Mouse (Mus musculus) MEL (cell line): ENCODE results near the gene Gsk3b. TPM values are rescaled to one million over a fixed set of nuclear protein-coding genes. Genes with fewer than 3 reads are reported as not detected.

Experiments
- DNase-seq: peaks from one replicate; pipeline ENCODE4 v3.0.0; 2011; ENCODE audit warnings: low read depth, low spot score
- H3K27ac ChIP-seq: 2 replicates; pipeline ENCODE4 v1.5.1; 2012; ENCODE audit warnings: low read depth, mild to moderate bottlenecking, control low read depth, low read length, moderate library complexity; ENCODE audit not compliant: control insufficient read depth
- H3K27me3 ChIP-seq, 2 experiments: fragments of 150-350 bp in 1 of 2; sonication (generic) in 1 of 2; 2 replicates each; pipeline ENCODE4 v1.6.1; 2012; ENCODE audit warnings: low read length in 2 of 2, mild to moderate bottlenecking in 2 of 2, improper control_type of control experiment in 1 of 2, moderate library complexity in 1 of 2; ENCODE audit not compliant: insufficient read depth in 2 of 2, control insufficient read depth in 1 of 2
- H3K36me3 ChIP-seq, 2 experiments: 2 replicates each; pipeline ENCODE4 v1.6.1; 2012 to 2014; ENCODE audit warnings: low read length in 2 of 2, improper control_type of control experiment in 1 of 2, inconsistent platforms in 1 of 2, mild to moderate bottlenecking in 1 of 2; ENCODE audit not compliant: insufficient read depth in 2 of 2, control insufficient read depth in 1 of 2
- H3K4me1 ChIP-seq, 2 experiments: fragments of 150-350 bp in 1 of 2; sonication (generic) in 1 of 2; 2 replicates each; pipeline ENCODE4 v1.6.1; 2012; ENCODE audit warnings: low read length in 2 of 2, improper control_type of control experiment in 1 of 2, mild to moderate bottlenecking in 1 of 2; ENCODE audit not compliant: insufficient read depth in 2 of 2, control insufficient read depth in 1 of 2
- H3K4me3 ChIP-seq, 2 experiments: fragments of 150-350 bp in 1 of 2; sonication (generic) in 1 of 2; 2 replicates each; pipeline ENCODE4 v1.5.1; 2012; ENCODE audit warnings: low read depth in 2 of 2, low read length in 2 of 2, mild to moderate bottlenecking in 2 of 2, moderate library complexity in 2 of 2, control low read depth in 1 of 2, improper control_type of control experiment in 1 of 2; ENCODE audit not compliant: control insufficient read depth in 1 of 2, insufficient read depth in 1 of 2
- H3K79me2 ChIP-seq: 2 replicates; pipeline ENCODE4 v1.6.1; 2012; ENCODE audit warnings: mild to moderate bottlenecking, low read length, moderate library complexity; ENCODE audit not compliant: control insufficient read depth, poor library complexity, insufficient read depth
- H3K9ac ChIP-seq: 2 replicates; pipeline ENCODE4 v1.6.1; 2012; ENCODE audit warnings: low read depth, mild to moderate bottlenecking, control low read depth, low read length, moderate library complexity; ENCODE audit not compliant: control insufficient read depth, poor library complexity, severe bottlenecking
- H3K9me3 ChIP-seq: fragments of 150-350 bp; sonication (generic); replicated peaks from 2 replicates; pipeline ENCODE4 v1.6.1; 2012; ENCODE audit warnings: mild to moderate bottlenecking, low read length, improper control_type of control experiment, moderate library complexity; ENCODE audit not compliant: insufficient read depth
- CHD2 ChIP-seq: IDR thresholded peaks from 2 replicates; pipeline ENCODE4 v1.6.1; 2011; ENCODE audit warnings: low read length, improper control_type of control experiment
- CTCF ChIP-seq, 3 experiments: IDR thresholded peaks in 2 of 3; conservative IDR thresholded peaks in 1 of 3; 2 replicates each; pipeline ENCODE4 v1.5.1; 2011 to 2012; ENCODE audit warnings: low read length in 3 of 3, low read depth in 2 of 3, mild to moderate bottlenecking in 2 of 3, improper control_type of control experiment in 1 of 3, inconsistent platforms in 1 of 3, mixed read lengths in 1 of 3, moderate library complexity in 1 of 3; ENCODE audit not compliant: control insufficient read depth in 1 of 3, insufficient read depth in 1 of 3, poor library complexity in 1 of 3, severe bottlenecking in 1 of 3
- E2F4 ChIP-seq: IDR thresholded peaks from 2 replicates; pipeline ENCODE4 v1.6.1; 2011; ENCODE audit warnings: low read depth, low read length, improper control_type of control experiment, borderline replicate concordance
- ELF1 ChIP-seq: IDR thresholded peaks from 2 replicates; pipeline ENCODE4 v1.6.1; 2014; ENCODE audit warnings: low read depth, mild to moderate bottlenecking, inconsistent platforms, low read length, improper control_type of control experiment, moderate library complexity
- EP300 ChIP-seq, 2 experiments: IDR thresholded peaks; 2 replicates each; pipeline ENCODE4 v1.6.1; 2011; ENCODE audit warnings: improper control_type of control experiment in 2 of 2, low read length in 2 of 2, low read depth in 1 of 2, mild to moderate bottlenecking in 1 of 2
- GATA1 ChIP-seq: IDR thresholded peaks from 2 replicates; pipeline ENCODE4 v1.6.1; 2011; ENCODE audit warnings: low read depth, low read length, improper control_type of control experiment
- HCFC1 ChIP-seq: IDR thresholded peaks from 2 replicates; pipeline ENCODE4 v1.6.1; 2012; ENCODE audit warnings: low read depth, mild to moderate bottlenecking, inconsistent platforms, low read length, improper control_type of control experiment, moderate library complexity
- JUND ChIP-seq: IDR thresholded peaks from 2 replicates; pipeline ENCODE4 v1.6.1; 2011; ENCODE audit warnings: low read depth, mild to moderate bottlenecking, improper control_type of control experiment, low read length
- KAT2A ChIP-seq: conservative IDR thresholded peaks from 2 replicates; pipeline ENCODE4 v1.6.1; 2012; ENCODE audit warnings: low read depth, low read length, improper control_type of control experiment, inconsistent platforms
- MAFK ChIP-seq: IDR thresholded peaks from 2 replicates; pipeline ENCODE4 v1.6.1; 2011; ENCODE audit warnings: low read depth, mild to moderate bottlenecking, low read length, improper control_type of control experiment, borderline replicate concordance
- MAZ ChIP-seq: IDR thresholded peaks from 2 replicates; pipeline ENCODE4 v1.6.1; 2012; ENCODE audit warnings: low read depth, mild to moderate bottlenecking, inconsistent platforms, low read length, improper control_type of control experiment
- MXI1 ChIP-seq: IDR thresholded peaks from 2 replicates; pipeline ENCODE4 v1.6.1; 2011; ENCODE audit warnings: mild to moderate bottlenecking, low read depth, low read length, improper control_type of control experiment
- MYB ChIP-seq: IDR thresholded peaks from 2 replicates; pipeline ENCODE4 v1.6.1; 2011; ENCODE audit warnings: mild to moderate bottlenecking, low read depth, low read length, improper control_type of control experiment
- NELFE ChIP-seq: IDR thresholded peaks from 2 replicates; pipeline ENCODE4 v1.6.1; 2011; ENCODE audit warnings: low read depth, low read length, improper control_type of control experiment
- POLR2AphosphoS2 ChIP-seq: IDR thresholded peaks from 2 replicates; pipeline ENCODE4 v1.6.1; 2011; ENCODE audit warnings: low read length, improper control_type of control experiment
- POLR2AphosphoS5 ChIP-seq: IDR thresholded peaks from 2 replicates; pipeline ENCODE4 v1.6.1; 2012; ENCODE audit warnings: low read depth, borderline replicate concordance, mild to moderate bottlenecking, inconsistent platforms, low read length, moderate library complexity, mixed read lengths
- TBP ChIP-seq: IDR thresholded peaks from 2 replicates; pipeline ENCODE4 v1.8.0; 2011; ENCODE audit warnings: low read depth, low read length, improper control_type of control experiment
- UBTF ChIP-seq: IDR thresholded peaks from 2 replicates; pipeline ENCODE4 v1.6.1; 2012; ENCODE audit warnings: low read depth, mild to moderate bottlenecking, inconsistent platforms, low read length, improper control_type of control experiment, moderate library complexity, borderline replicate concordance; ENCODE audit not compliant: insufficient read depth
- ZC3H11A ChIP-seq: IDR thresholded peaks from 2 replicates; pipeline ENCODE4 v1.6.1; 2012; ENCODE audit warnings: low read depth, mild to moderate bottlenecking, inconsistent platforms, low read length, improper control_type of control experiment
- ZKSCAN1 ChIP-seq: IDR thresholded peaks from 2 replicates; pipeline ENCODE4 v1.6.1; 2012; ENCODE audit warnings: low read depth, mild to moderate bottlenecking, inconsistent platforms, low read length, improper control_type of control experiment, moderate library complexity
- ZMIZ1 ChIP-seq: IDR thresholded peaks from 2 replicates; pipeline ENCODE4 v1.6.1; 2012; ENCODE audit warnings: low read depth, mild to moderate bottlenecking, inconsistent platforms, low read length, improper control_type of control experiment, moderate library complexity
- polyA plus RNA-seq, 2 experiments: library from polyadenylated mRNA; stranded (reverse) in 1 of 2; unstranded in 1 of 2; fragments of >175 nt in 1 of 2; fragments of >200 nt in 1 of 2; gene quantifications; 2 replicates each; pipeline versions ENCODE4 v1.2.1 to v1.2.4; 2012; ENCODE audit warnings: low replicate concordance in 2 of 2, low read depth in 1 of 2; ENCODE audit not compliant: insufficient read length in 2 of 2, insufficient read depth in 1 of 2, missing spikeins in 1 of 2
- total RNA-seq: library from RNA; depleted of rRNA; stranded (reverse); fragments of 300-350 nt; gene quantifications from 2 replicates; pipeline ENCODE4 v1.2.3, GENCODE M21; 2012

The Gsk3b gene
- total and polyA plus RNA-seq, 3 experiments: 8.8 to 20.1 TPM; not detected in 1

DNA sequence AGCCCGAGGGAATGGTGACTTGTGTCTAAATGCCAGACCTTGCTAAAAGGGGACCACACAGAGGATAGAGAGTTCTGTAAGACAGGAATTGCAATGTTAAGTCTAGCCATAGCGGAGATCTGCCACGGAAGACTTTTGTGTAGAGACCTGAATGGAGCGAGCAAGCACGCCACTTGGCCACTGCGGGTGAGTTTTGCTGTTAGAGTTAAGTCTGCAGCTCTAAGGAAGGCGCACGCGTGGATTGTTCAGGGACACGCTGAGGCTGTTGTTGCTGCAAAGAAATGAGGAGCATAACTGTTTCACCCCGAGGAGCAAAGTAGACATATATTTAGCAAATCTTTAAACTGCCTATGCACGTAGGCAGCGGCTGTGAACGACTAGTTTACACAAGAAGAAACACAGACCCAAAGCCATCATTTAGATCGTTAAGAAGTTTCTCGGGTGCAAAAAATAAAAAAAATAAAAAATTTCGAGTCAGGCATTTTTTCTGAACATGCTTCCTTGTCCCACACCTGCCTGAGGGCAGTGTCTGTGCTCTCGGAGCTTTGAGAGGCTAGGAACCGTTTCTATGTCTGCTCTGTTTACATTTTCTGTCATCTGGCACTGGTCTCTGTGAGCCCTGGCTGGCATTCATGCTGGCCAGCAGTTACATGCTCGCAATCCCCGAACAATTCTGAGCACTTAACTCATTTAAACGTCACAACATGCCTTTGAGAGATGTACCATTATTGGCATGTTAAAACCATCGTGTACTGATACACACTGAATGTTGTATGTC lies 40.8 kb upstream of the Gsk3b start:
- H3K9ac ChIP-seq: no peak overlapping the region

DNA sequence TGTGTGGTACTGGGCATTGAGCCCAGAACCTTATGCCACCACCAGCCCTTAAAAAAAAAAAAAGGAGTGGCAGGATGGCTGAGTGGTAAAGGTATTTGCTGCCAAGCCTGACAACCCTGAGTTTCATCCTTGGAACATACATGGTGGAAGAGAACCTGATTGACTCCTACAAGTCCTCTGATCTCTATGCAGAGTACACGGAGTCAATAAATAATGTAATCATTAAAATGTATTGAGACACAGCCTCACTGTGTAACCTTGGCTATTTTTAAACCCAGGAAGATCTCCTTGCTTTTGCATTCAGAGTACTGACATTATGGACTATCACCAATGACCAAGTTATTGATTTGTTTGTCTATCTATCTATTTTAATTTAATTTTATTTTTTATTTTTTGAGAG lies 30.9 kb upstream of the Gsk3b start:
- no peak overlapping the region for H3K4me3 ChIP-seq
- H3K9me3 ChIP-seq: no peaks in the 10 kb centered on the region
- no peaks in the 10 kb centered on the region for H3K4me1 ChIP-seq
- H3K27ac ChIP-seq: no peak overlapping the region
- H3K36me3 ChIP-seq: no peaks in the 10 kb centered on the region
- H3K79me2 ChIP-seq: no peaks in the 10 kb centered on the region
- no peaks in the 10 kb centered on the region; a peak in 2 of 4 replicates for H3K27me3 ChIP-seq
- TF ChIP-seq CHD2 (no peak), CTCF (IDR thresholded peaks at IDR 0.05 in 2 of 3, conservative IDR thresholded peaks at IDR 0.05 in 1 of 3; ENCODE audit: control insufficient read depth in 1 of 3, insufficient read depth in 1 of 3, low read depth in 2 of 3, low read length in 3 of 3, poor library complexity in 1 of 3, severe bottlenecking in 1 of 3) (no peak), KAT2A (no peak), POLR2AphosphoS2 (no peak), MYB (no peak), MAFK (no peak), TBP (no peak), GATA1 (no peak), E2F4 (no peak), ELF1 (no peak), NELFE (no peak), JUND (no peak), MXI1 (no peak), ZKSCAN1 (no peak), HCFC1 (no peak), MAZ (no peak), UBTF (no peak)
- H3K9ac ChIP-seq: no peak overlapping the region
- no peak for DNase-seq

More for the DNA sequence above, 40.8 kb upstream of the Gsk3b start:
- no peaks in the 10 kb centered on the region for H3K4me1 ChIP-seq
- no peaks in the 10 kb centered on the region for H3K9me3 ChIP-seq
- TF ChIP-seq MYB (no peak), MAZ (no peak), CHD2 (no peak), ZKSCAN1 (no peak), ELF1 (no peak), EP300 (IDR thresholded peaks at IDR 0.05; ENCODE audit: low read depth in 1 of 2, low read length in 2 of 2) (no peak), POLR2AphosphoS5 (no peak), ZMIZ1 (no peak), POLR2AphosphoS2 (no peak), ZC3H11A (no peak)
- peaks cover 2% of the 10 kb centered on the region in 2 experiments for H3K27me3 ChIP-seq
- no peak for DNase-seq
- no peaks in the 10 kb centered on the region for H3K36me3 ChIP-seq
- H3K4me3 ChIP-seq: no peak overlapping the region
- no peak overlapping the region for H3K27ac ChIP-seq
- no peaks in the 10 kb centered on the region for H3K79me2 ChIP-seq
